Mouse (Mus musculus): ENCODE measurements at regions not wholly inside any gene's neighbourhood (a gene's known extent, or its start where the extent isn't known, plus 50 kb on each side); places are given as distances from the start of the nearest gene placed in this dataset.

DNA sequence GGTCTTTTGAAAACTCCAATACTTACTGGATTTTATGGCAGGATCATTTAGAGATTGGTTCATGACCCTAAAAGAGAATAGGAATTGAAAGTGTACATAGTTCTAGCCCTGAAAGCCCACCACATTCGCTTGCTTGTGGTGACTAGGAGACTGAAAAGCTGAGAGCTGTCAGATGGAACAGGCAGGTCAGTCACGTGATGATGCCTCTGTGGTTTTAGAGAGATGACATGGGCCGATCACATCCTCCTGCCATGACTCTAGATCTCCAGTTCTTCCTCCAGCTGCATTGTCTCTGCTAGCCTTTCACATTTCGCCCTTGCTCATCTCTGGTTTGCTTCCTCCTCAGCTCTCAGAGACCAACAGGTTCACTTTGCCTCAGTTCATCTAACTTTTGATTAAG, 98.6 kb upstream of the Slc7a14 start:
- H3K4me1 ChIP-seq (ENCODE audit: control insufficient read depth, insufficient read depth, low read length), result no peaks in the 10 kb centered on the region
- no peak for TF ChIP-seq POLR2A (IDR thresholded peaks at IDR 0.05; ENCODE audit: extremely low read depth, insufficient read depth, low read length)
- no peak for TF ChIP-seq CTCF (IDR thresholded peaks at IDR 0.05; ENCODE audit: extremely low read depth, insufficient read depth, low read length)
- H3K4me3 ChIP-seq (ENCODE audit: insufficient read depth, low read length), result no peak overlapping the region
- H3K27ac ChIP-seq (ENCODE audit: insufficient read depth, low read length), result no peak overlapping the region

DNA sequence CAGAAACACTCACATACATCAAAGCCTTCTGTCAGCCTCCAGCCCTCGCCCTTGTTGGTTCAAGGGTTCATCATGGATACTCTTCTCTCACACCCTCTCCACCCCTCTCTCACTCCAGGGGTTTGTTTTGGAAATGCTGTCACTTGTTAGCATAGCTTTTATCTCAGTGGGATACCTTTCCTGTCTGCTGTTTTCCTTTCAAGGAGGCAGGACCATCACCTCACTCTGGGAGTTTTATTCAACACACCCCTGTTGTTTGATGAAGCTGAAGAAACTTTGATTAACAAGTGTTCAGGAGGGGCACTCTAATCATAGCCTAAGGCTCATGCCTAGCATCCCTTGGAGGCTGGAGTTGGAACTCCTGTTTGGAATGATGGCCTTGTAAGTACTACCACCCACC, 95.7 kb upstream of the Slc7a14 start:
- Histone ChIP-seq H3K4me1 (ENCODE audit: control insufficient read depth, insufficient read depth, low read length) (no peaks in the 10 kb centered on the region), H3K4me3 (ENCODE audit: insufficient read depth, low read length) (no peak overlapping the region)
- TF ChIP-seq CTCF (IDR thresholded peaks at IDR 0.05; ENCODE audit: extremely low read depth, insufficient read depth, low read length), result no peak
- TF ChIP-seq POLR2A (IDR thresholded peaks at IDR 0.05; ENCODE audit: extremely low read depth, insufficient read depth, low read length), result no peak

DNA sequence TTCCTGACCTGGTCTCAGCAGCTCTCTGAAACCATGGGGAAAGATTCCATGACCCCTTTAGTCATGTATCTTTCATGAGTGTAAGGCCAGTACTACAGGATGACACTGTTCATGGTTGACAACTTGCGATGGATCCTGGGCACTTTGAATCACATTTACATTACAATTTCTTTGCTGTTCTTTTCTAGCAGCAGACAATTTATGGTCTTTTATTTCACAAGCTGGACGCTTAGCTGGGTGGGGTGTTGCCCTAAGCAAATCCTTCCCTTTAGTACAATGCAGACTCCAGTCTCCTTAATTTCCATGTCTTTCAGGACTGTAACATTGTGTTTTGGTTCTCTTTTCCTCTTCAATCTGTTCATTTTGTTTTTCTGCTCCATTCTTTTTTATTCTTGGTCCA, 89.0 kb upstream of the Slc7a14 start:
- no peak for TF ChIP-seq CTCF (IDR thresholded peaks at IDR 0.05; ENCODE audit: extremely low read depth, insufficient read depth, low read length)
- TF ChIP-seq POLR2A (IDR thresholded peaks at IDR 0.05; ENCODE audit: extremely low read depth, insufficient read depth, low read length), result no peak
- H3K4me3 ChIP-seq (ENCODE audit: insufficient read depth, low read length), result no peak overlapping the region
- no peaks in the 10 kb centered on the region for H3K4me1 ChIP-seq (ENCODE audit: control insufficient read depth, insufficient read depth, low read length)
- H3K27ac ChIP-seq (ENCODE audit: insufficient read depth, low read length), result no peak overlapping the region

More for the DNA sequence above, 95.7 kb upstream of the Slc7a14 start:
- H3K27ac ChIP-seq (ENCODE audit: insufficient read depth, low read length), result no peak overlapping the region

DNA sequence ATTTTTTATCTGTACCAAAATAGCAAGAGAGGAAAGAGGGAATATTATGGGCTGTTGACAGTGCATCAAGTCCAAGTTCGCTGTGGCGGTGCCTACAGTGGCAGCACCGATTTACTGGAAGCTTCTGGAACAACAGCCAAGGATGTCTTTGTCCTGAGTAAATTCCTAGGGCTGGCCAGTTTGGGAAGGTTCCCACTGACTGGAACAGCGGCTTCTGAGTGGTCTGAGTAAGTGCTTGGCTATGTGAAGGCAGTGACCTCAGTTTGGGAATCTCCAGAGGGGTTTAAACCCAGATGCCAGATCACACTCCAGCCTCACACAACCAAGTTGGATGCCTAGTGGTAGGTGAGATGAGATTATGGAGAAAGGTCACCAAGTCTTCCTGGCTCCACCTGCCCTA, 84.4 kb upstream of the Slc7a14 start:
- TF ChIP-seq CTCF (IDR thresholded peaks at IDR 0.05; ENCODE audit: extremely low read depth, insufficient read depth, low read length), result no peak
- no peak for TF ChIP-seq POLR2A (IDR thresholded peaks at IDR 0.05; ENCODE audit: extremely low read depth, insufficient read depth, low read length)
- Histone ChIP-seq H3K4me3 (ENCODE audit: insufficient read depth, low read length) (no peak overlapping the region), H3K27ac (ENCODE audit: insufficient read depth, low read length) (no peak overlapping the region)

DNA sequence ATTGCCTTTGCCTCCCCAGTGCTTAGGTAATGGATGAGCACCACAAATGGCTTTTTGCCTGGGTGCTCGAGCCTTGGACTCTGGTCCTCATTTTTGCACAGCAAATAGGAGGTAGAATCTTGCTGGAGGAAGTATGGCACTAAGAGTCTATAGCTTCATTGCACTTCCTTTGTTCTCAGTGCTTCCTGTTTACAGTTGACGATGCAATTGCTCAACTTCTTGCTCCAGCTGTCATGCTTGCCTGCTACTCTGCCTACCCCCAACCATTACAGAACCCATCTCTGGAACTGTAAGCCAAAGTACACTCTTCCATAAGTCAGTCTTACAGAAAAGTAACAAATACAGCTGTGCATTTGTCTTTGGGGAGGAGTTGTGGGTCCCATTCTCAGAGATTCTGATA, 79.8 kb upstream of the Slc7a14 start:
- no peaks in the 10 kb centered on the region for H3K4me1 ChIP-seq (ENCODE audit: control insufficient read depth, insufficient read depth, low read length)
- TF ChIP-seq CTCF (IDR thresholded peaks at IDR 0.05; ENCODE audit: extremely low read depth, insufficient read depth, low read length), result no peak
- TF ChIP-seq POLR2A (IDR thresholded peaks at IDR 0.05; ENCODE audit: extremely low read depth, insufficient read depth, low read length), result no peak
- H3K27ac ChIP-seq (ENCODE audit: insufficient read depth, low read length), result no peak overlapping the region
- H3K4me3 ChIP-seq (ENCODE audit: insufficient read depth, low read length), result no peak overlapping the region

More for the DNA sequence above, 84.4 kb upstream of the Slc7a14 start:
- no peaks in the 10 kb centered on the region for H3K4me1 ChIP-seq (ENCODE audit: control insufficient read depth, insufficient read depth, low read length)

DNA sequence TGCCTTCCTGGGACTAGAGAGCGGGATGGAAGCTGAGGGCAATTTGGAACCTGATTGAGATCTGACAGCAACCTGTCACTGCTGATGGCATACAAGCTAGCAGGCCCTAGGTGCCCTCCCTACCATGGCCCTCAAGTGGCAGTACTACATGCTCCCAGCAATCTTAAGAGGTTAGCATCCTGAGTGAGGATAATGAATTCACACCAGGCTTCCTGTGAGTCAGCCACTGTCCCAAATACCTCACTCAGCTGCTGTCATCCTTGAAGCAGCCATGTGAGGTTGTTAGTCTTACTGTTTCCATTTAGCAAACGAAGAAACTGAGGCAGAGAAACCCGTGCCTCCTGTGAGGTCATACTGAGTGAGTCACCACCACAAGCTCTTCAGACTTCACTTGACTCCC, 65.5 kb upstream of the Slc7a14 start:
- no peaks in the 10 kb centered on the region for H3K4me1 ChIP-seq (ENCODE audit: control insufficient read depth, insufficient read depth, low read length)
- H3K4me3 ChIP-seq (ENCODE audit: insufficient read depth, low read length), result no peak overlapping the region
- TF ChIP-seq CTCF (IDR thresholded peaks at IDR 0.05; ENCODE audit: extremely low read depth, insufficient read depth, low read length) (no peak), POLR2A (IDR thresholded peaks at IDR 0.05; ENCODE audit: extremely low read depth, insufficient read depth, low read length) (no peak)
- no peak overlapping the region for H3K27ac ChIP-seq (ENCODE audit: insufficient read depth, low read length)

DNA sequence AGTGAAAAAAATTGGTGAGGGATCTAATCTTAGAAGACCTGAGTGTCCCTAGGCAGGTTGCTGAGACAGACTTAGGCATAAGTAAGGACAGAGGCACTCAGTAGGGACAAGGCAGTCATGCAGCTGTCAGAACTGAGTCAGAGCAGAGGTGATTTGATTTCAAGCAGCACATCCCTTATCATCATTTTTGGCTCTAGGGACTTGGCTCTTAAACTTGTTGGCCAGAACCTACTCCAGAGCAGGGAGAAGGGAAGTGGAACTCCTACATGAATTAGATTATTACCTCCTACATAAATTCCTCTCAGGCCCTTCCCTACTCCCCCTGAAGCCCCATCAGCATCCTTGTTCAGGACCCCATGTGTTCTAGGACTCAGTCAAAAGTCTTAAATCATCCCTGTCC, 63.9 kb upstream of the Slc7a14 start:
- Histone ChIP-seq H3K4me3 (ENCODE audit: insufficient read depth, low read length) (no peak overlapping the region), H3K4me1 (ENCODE audit: control insufficient read depth, insufficient read depth, low read length) (no peaks in the 10 kb centered on the region), H3K27ac (ENCODE audit: insufficient read depth, low read length) (no peak overlapping the region)
- TF ChIP-seq POLR2A (IDR thresholded peaks at IDR 0.05; ENCODE audit: extremely low read depth, insufficient read depth, low read length) (no peak), CTCF (IDR thresholded peaks at IDR 0.05; ENCODE audit: extremely low read depth, insufficient read depth, low read length) (no peak)

DNA sequence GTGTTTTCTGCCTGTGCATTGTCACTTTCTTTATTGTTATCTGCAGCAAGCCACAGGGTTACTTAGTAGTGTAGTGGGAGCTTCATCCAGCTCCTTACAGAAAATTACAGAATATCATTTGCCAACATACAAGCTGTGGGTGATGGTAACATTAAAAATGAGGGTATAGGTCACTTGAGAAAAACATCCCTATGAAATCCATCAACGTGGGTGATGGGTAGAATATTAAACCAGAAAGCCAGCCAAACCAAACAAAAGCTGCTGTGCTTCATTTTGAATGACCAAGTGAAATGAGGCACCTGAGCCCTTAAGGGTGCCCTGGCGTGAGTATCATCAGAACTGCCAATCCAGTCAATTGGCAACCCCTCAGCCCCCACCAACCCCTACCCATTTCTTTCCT, 58.1 kb upstream of the Slc7a14 start:
- no peaks in the 10 kb centered on the region for H3K4me1 ChIP-seq (ENCODE audit: control insufficient read depth, insufficient read depth, low read length)
- no peak overlapping the region for H3K27ac ChIP-seq (ENCODE audit: insufficient read depth, low read length)
- TF ChIP-seq CTCF (IDR thresholded peaks at IDR 0.05; ENCODE audit: extremely low read depth, insufficient read depth, low read length) (no peak), POLR2A (IDR thresholded peaks at IDR 0.05; ENCODE audit: extremely low read depth, insufficient read depth, low read length) (no peak)
- no peak overlapping the region for H3K4me3 ChIP-seq (ENCODE audit: insufficient read depth, low read length)
